Comparison of ENCODE assay signal across 7 mouse cellular contexts in genomic region chr11:74526180-74527158, GRCm38 (mm10).
A peak's percentile ranks its signal among the peaks of the same experiment; 100 is the strongest.
DNase-seq lines count a peak whose midpoint lies in the region; ATAC-seq lines count a peak whose summit lies in the region.

No protein-coding gene starts in this region.

- no peaks in the 10 kb centered on the region for H3K9me3 ChIP-seq in liver, embryonic 16.5 days (replicated peaks; ENCODE audit: control insufficient read depth, low read length)

- no peaks in the 10 kb centered on the region for H3K36me3 ChIP-seq in liver, embryonic 16.5 days (ENCODE audit: control insufficient read depth, insufficient read depth)

- WGBS in liver, embryonic 16.5 days (ENCODE audit: insufficient replicate concordance) = 12% methylated on average over 18 of the region's 18 CpGs

- DNase-seq in B cell, adult 2 months = peak; percentile 52 to 55
- peak; percentile 8 to 24 for DNase-seq in CD8-positive naive resting alpha-beta T cell, adult 2 months (ENCODE audit: low read depth in 2 of 2, low spot score in 2 of 2)
- DNase-seq in embryo, embryonic 10.5 days (ENCODE audit: low spot score) = peak; percentile 62
- peak; percentile 93 for DNase-seq in heart, adult 11 months
- peak; percentile 58 for DNase-seq in kidney, adult 18-20 months
- peak; percentile 68 for DNase-seq in right cerebral cortex, postnatal 4 days

- H3K4me3 ChIP-seq in liver, embryonic 16.5 days (ENCODE audit: low read depth, low read length) = no peak overlapping the region

- peak overlapping the region; percentile 12; the same call in 1 of the 2 replicates for H3K4me2 ChIP-seq in liver, embryonic 16.5 days (ENCODE audit: low read depth, low read length)

- H3K9ac ChIP-seq in liver, embryonic 16.5 days (ENCODE audit: low read depth, low read length) = no peak overlapping the region

- H3K27me3 ChIP-seq in liver, embryonic 16.5 days (ENCODE audit: control insufficient read depth, insufficient read depth, low read depth, low read length) = peaks cover 38% of the 10 kb centered on the region

- ATAC-seq in liver, embryonic 16.5 days (ENCODE audit: low read depth) = no peak

- H3K4me1 ChIP-seq in liver, embryonic 16.5 days (ENCODE audit: control insufficient read depth, low read depth, low read length) = peaks cover 15% of the 10 kb centered on the region

- H3K27ac ChIP-seq in liver, embryonic 16.5 days (ENCODE audit: low read length) = no peak overlapping the region

Comparison
In these comparisons a context has a peak if more than half of its experiments do, and no peak if none do; other contexts are left out.
1. DNase-seq: peak in every context shown above with its lines; median percentile 93 in heart, adult 11 months; 68 in right cerebral cortex, postnatal 4 days; 62 in embryo, embryonic 10.5 days; 58 in kidney, adult 18-20 months; 54 in B cell, adult 2 months; 16 in CD8-positive naive resting alpha-beta T cell, adult 2 months.